Mouse (Mus musculus): ENCODE measurements around the gene Msl2. TPM values are rescaled to one million over a fixed set of nuclear protein-coding genes. Genes with fewer than 3 reads are reported as not detected.

The Msl2 gene
- 8.6 TPM for polyA plus RNA-seq (2012; fragmentation: generic; extraction: Trizol)

DNA sequence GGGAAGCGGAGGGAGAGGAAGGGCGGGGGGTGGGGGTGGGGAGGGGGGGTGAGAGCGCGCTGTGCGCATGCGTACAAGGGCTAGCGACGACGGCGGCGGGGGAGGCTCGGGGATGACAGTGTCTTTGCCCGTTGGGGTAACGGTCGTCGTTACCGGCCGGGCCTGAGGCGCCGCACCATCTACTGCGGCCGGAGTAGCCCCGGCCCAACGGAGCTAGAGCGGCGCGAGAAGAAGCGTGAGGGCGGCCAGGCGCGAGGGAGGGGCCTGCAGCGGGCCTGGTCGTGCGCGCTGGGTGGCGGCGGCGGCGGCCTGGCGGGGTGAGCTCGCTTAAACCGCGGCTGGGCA, at the start of gene Msl2:
TSS of gene Msl2 (plus strand) at position 115 of the 345 bp plus-strand sequence.
- peak within 1 kb of the TSS; percentile 91 for H3K4me2 ChIP-seq (ENCODE audit: low read depth)
- H3ac ChIP-seq (ENCODE audit: control insufficient read depth, insufficient read length), result peak within 1 kb of the TSS; percentile 98
- no peaks in the 10 kb centered on the region for H3K27me3 ChIP-seq (ENCODE audit: control insufficient read depth, insufficient read depth, insufficient read length)
- peaks cover 43% of the 10 kb centered on the region for H3K79me2 ChIP-seq (ENCODE audit: control insufficient read depth, insufficient read depth)
- H3K4me3 ChIP-seq, result peak within 1 kb of the TSS; percentile 100
- TF ChIP-seq TCF12 (IDR thresholded peaks at IDR 0.05; ENCODE audit: insufficient read depth, poor library complexity, severe bottlenecking) (no peak), CEBPB (IDR thresholded peaks at IDR 0.05; ENCODE audit: insufficient read depth, poor library complexity, severe bottlenecking) (no peak), REST (IDR thresholded peaks at IDR 0.05; ENCODE audit: insufficient read depth, insufficient read length) (no peak), TCF3 (IDR thresholded peaks at IDR 0.05; ENCODE audit: insufficient read length, low read depth) (no peak), MYOD1 (IDR thresholded peaks at IDR 0.05; ENCODE audit: control insufficient read depth in 1 of 3, insufficient read length in 2 of 3, low read depth in 2 of 3) (no peak), SRF (IDR thresholded peaks at IDR 0.05; ENCODE audit: control insufficient read depth, insufficient read length, low read depth) (no peak), MAX (IDR thresholded peaks at IDR 0.05; ENCODE audit: low read depth) (no peak), POLR2A (IDR thresholded peaks at IDR 0.05; ENCODE audit: insufficient read length, low read depth) (peak; percentile 87), POLR2AphosphoS2 (IDR thresholded peaks at IDR 0.05; ENCODE audit: insufficient read length, low read depth) (peak; percentile 88), MYOG (IDR thresholded peaks at IDR 0.05; ENCODE audit: control insufficient read depth in 1 of 3, insufficient read depth in 1 of 3, insufficient read length in 2 of 3, low read depth in 2 of 3) (no peak), E2F4 (IDR thresholded peaks at IDR 0.05; ENCODE audit: insufficient read depth) (no peak)
- no peaks in the 10 kb centered on the region for H3K36me3 ChIP-seq (ENCODE audit: control insufficient read depth, insufficient read depth)

DNA sequence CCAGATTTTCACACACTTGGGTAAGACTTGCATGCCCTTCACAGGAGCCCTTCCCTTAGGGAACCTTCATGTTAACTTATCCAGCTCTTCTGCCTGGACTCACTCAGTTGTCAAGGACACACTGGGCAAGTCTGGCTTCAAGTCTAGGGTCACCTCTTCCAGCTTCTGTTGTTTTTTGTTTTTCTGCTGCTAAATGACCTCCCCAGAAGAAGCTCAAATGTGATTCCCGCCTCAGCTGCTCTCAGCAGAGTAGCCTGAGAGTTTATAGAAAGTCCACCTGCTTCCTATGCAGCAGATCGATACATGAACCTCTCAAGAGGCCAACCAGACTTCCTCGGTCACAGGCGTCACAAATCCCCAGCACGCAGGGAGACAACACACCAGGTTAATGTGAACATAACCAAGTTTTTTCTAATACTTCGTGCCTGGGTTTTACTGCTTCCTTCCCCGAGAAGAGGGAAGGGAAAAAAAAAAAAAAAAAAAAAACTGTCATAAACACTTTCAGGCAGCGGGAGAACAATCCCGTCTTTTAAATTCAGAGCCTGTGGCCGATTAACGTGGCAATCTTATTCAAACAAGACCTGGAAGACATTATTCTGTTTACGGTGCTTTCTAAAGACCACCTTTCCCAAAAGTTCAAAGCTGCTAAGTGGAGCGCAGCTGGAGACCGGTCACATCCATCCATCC, 40.0 kb upstream of the Msl2 start:
- TF ChIP-seq MAX (IDR thresholded peaks at IDR 0.05; ENCODE audit: low read depth), result no peak
- no peak for TF ChIP-seq TCF12 (IDR thresholded peaks at IDR 0.05; ENCODE audit: insufficient read depth, poor library complexity, severe bottlenecking)
- no peak for TF ChIP-seq POLR2AphosphoS2 (IDR thresholded peaks at IDR 0.05; ENCODE audit: insufficient read length, low read depth)
- no peak for TF ChIP-seq E2F4 (IDR thresholded peaks at IDR 0.05; ENCODE audit: insufficient read depth)
- TF ChIP-seq SRF (IDR thresholded peaks at IDR 0.05; ENCODE audit: control insufficient read depth, insufficient read length, low read depth), result no peak
- no peak for TF ChIP-seq POLR2A (IDR thresholded peaks at IDR 0.05; ENCODE audit: insufficient read length, low read depth)
- TF ChIP-seq CEBPB (IDR thresholded peaks at IDR 0.05; ENCODE audit: insufficient read depth, poor library complexity, severe bottlenecking), result no peak
- TF ChIP-seq MYOG (IDR thresholded peaks at IDR 0.05; ENCODE audit: control insufficient read depth in 1 of 3, insufficient read depth in 1 of 3, insufficient read length in 2 of 3, low read depth in 2 of 3), result no peak
- TF ChIP-seq TCF3 (IDR thresholded peaks at IDR 0.05; ENCODE audit: insufficient read length, low read depth), result no peak
- TF ChIP-seq USF1 (IDR thresholded peaks at IDR 0.05; ENCODE audit: low read depth), result no peak
- TF ChIP-seq REST (IDR thresholded peaks at IDR 0.05; ENCODE audit: insufficient read depth, insufficient read length), result no peak
- TF ChIP-seq MYOD1 (IDR thresholded peaks at IDR 0.05; ENCODE audit: control insufficient read depth in 1 of 3, insufficient read length in 2 of 3, low read depth in 2 of 3), result no peak
- Histone ChIP-seq H3K27me3 (ENCODE audit: control insufficient read depth, insufficient read depth, insufficient read length) (no peaks in the 10 kb centered on the region), H3K79me2 (ENCODE audit: control insufficient read depth, insufficient read depth) (no peaks in the 10 kb centered on the region), H3ac (ENCODE audit: control insufficient read depth, insufficient read length) (peak overlapping the region; percentile 51), H3K36me3 (ENCODE audit: control insufficient read depth, insufficient read depth) (no peaks in the 10 kb centered on the region), H3K4me3 (peak overlapping the region; percentile 62), H3K4me2 (ENCODE audit: low read depth) (peak overlapping the region; percentile 98)

DNA sequence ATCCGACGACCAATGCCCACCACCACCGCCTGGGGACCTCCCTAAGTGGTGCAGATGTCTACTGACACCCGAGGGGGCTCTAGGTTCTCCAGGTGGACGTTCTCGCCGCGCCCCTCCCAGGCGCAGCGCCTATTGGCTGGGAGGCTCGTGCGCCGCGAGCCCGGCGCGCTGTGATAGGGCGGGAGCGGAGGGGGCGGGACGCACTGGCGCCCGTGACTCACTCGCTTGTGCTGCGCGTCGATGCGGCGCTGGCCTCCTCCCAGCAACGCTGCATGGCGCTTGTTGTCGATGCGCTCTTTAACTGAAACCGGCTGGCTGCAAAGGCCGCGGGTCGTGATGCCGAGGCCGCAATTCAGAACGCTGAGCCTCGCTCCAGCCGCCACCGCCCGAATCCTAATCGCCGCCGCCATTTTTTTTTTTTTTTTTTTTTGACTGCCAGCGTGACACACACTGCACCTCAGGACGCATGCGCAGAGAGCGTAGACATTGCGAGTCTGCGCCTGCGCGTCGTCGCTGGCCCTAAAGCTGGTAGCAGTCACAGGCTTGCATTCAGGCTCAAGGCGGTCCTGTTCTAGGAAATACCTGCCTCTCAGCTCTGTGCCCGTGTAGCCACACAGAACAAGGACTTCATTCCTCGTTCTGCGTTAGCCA, 39.3 kb upstream of the Msl2 start, which contains the start of gene Pccb:
TSS of gene Pccb (minus strand) at position 451 of the 651 bp plus-strand sequence.
- Histone ChIP-seq H3K79me2 (ENCODE audit: control insufficient read depth, insufficient read depth) (no peaks in the 10 kb centered on the region), H3K4me2 (ENCODE audit: low read depth) (peak within 1 kb of the TSS; percentile 98), H3ac (ENCODE audit: control insufficient read depth, insufficient read length) (peak within 1 kb of the TSS; percentile 51), H3K36me3 (ENCODE audit: control insufficient read depth, insufficient read depth) (no peaks in the 10 kb centered on the region), H3K27me3 (ENCODE audit: control insufficient read depth, insufficient read depth, insufficient read length) (no peaks in the 10 kb centered on the region), H3K4me3 (peak within 1 kb of the TSS; percentile 62)
- TF ChIP-seq POLR2AphosphoS2 (IDR thresholded peaks at IDR 0.05; ENCODE audit: insufficient read length, low read depth) (peak; percentile 96), MAX (IDR thresholded peaks at IDR 0.05; ENCODE audit: low read depth) (no peak), SRF (IDR thresholded peaks at IDR 0.05; ENCODE audit: control insufficient read depth, insufficient read length, low read depth) (peak; percentile 13), CEBPB (IDR thresholded peaks at IDR 0.05; ENCODE audit: insufficient read depth, poor library complexity, severe bottlenecking) (no peak), POLR2A (IDR thresholded peaks at IDR 0.05; ENCODE audit: insufficient read length, low read depth) (peak; percentile 94), MYOG (IDR thresholded peaks at IDR 0.05; ENCODE audit: control insufficient read depth in 1 of 3, insufficient read depth in 1 of 3, insufficient read length in 2 of 3, low read depth in 2 of 3) (peak in 1 of 3 experiments; percentile 2), MYOD1 (IDR thresholded peaks at IDR 0.05; ENCODE audit: control insufficient read depth in 1 of 3, insufficient read length in 2 of 3, low read depth in 2 of 3) (peak in 1 of 3 experiments; percentile 46), REST (IDR thresholded peaks at IDR 0.05; ENCODE audit: insufficient read depth, insufficient read length) (peak; percentile 21)

DNA sequence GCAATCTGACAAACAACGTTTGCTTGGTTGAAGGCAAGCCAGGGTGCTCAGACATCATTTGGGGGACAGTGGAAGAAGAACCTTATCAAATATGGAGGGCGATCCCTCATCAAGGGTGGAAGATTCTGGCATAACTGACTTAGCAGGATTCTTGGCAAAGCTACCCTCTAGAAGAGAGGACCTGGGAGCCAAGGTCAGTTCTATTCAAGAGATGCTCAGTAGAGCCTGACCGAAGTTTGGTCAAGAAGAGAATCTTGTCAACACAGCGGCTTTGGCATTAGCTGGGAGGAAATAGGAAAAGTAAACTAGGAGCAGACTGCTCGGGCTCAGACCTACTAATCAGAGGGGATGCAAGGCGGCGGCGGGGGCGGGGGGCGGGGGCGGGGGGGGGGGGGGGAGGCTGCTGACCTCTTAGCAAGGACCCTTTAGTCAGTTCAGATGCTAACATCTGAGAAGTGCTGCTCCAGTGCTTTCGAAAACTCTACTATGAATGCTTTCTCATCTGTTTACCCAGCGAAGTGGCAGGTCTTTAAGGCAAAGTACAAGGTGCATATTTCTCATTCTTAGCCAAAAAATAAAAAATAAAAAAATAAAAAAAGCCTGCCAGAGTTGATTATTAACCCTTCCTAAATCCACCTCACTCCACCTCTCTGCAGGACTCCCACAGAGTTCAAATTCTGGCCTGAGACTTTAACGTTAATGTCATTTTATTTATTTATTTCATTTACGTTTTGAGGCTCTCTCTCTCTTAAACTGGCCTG, 37.9 kb upstream of the Msl2 start:
- no peaks in the 10 kb centered on the region for H3K79me2 ChIP-seq (ENCODE audit: control insufficient read depth, insufficient read depth)
- no peak overlapping the region for H3K4me3 ChIP-seq
- H3K27me3 ChIP-seq (ENCODE audit: control insufficient read depth, insufficient read depth, insufficient read length), result no peaks in the 10 kb centered on the region
- H3K36me3 ChIP-seq (ENCODE audit: control insufficient read depth, insufficient read depth), result no peaks in the 10 kb centered on the region
- no peak overlapping the region for H3ac ChIP-seq (ENCODE audit: control insufficient read depth, insufficient read length)
- no peak overlapping the region for H3K4me2 ChIP-seq (ENCODE audit: low read depth)
- TF ChIP-seq MAX (IDR thresholded peaks at IDR 0.05; ENCODE audit: low read depth) (no peak), USF1 (IDR thresholded peaks at IDR 0.05; ENCODE audit: low read depth) (no peak), MYOG (IDR thresholded peaks at IDR 0.05; ENCODE audit: control insufficient read depth in 1 of 3, insufficient read depth in 1 of 3, insufficient read length in 2 of 3, low read depth in 2 of 3) (no peak), TCF12 (IDR thresholded peaks at IDR 0.05; ENCODE audit: insufficient read depth, poor library complexity, severe bottlenecking) (no peak), CEBPB (IDR thresholded peaks at IDR 0.05; ENCODE audit: insufficient read depth, poor library complexity, severe bottlenecking) (no peak)

Data from myocyte (in vitro differentiated cells).